Mouse (Mus musculus) lung, adult 18-20 months (tissue): ENCODE measurements around the gene Rtkn.
A peak's percentile ranks its signal among the peaks of the same experiment; 100 is the strongest.

Experiments
- DNase-seq, 2 experiments: peaks; one replicate each; pipeline ENCODE4 v3.0.0; 2022; ENCODE audit warnings: mixed read lengths in 2 of 2

Rtkn gene

GRCm38 (mm10) chr6:83117165-83117438, 18.2 kb upstream of the Rtkn start:
- no peak for DNase-seq

GRCm38 (mm10) chr6:83117616-83118015, 17.6 kb upstream of the Rtkn start:
- no peak for DNase-seq

- DNase-seq, result no peak
Observed at GRCm38 (mm10) chr6:83118369-83118768, 16.9 kb upstream of the Rtkn start.

- DNase-seq, result no peak
Observed at GRCm38 (mm10) chr6:83118825-83119733, 16.2 kb upstream of the Rtkn start.

GRCm38 (mm10) chr6:83119734-83120051, 15.6 kb upstream of the Rtkn start:
- no peak for DNase-seq

- DNase-seq, result peak; percentile 98
Observed at GRCm38 (mm10) chr6:83120930-83121862, 14.1 kb upstream of the Rtkn start, which contains the start of gene Wbp1. Gene Wbp1, minus strand, starts transcription at chr6:83121559.

GRCm38 (mm10) chr6:83121863-83122710, 13.2 kb upstream of the Rtkn start:
- no peak for DNase-seq

GRCm38 (mm10) chr6:83122961-83123360, 12.3 kb upstream of the Rtkn start:
- DNase-seq, result no peak

GRCm38 (mm10) chr6:83124851-83125312, 10.4 kb upstream of the Rtkn start:
- DNase-seq, result peak; percentile 92 to 95

- no peak for DNase-seq
Observed at GRCm38 (mm10) chr6:83125331-83125730, 9.9 kb upstream of the Rtkn start, which contains the start of gene Ino80b. Gene Ino80b, minus strand, starts transcription at chr6:83125431.

GRCm38 (mm10) chr6:83127419-83127818, 7.8 kb upstream of the Rtkn start:
- no peak for DNase-seq

- peak; percentile 55 to 75 for DNase-seq
Observed at GRCm38 (mm10) chr6:83131469-83132034, 3.7 kb upstream of the Rtkn start.

GRCm38 (mm10) chr6:83132176-83132919, 2.9 kb upstream of the Rtkn start:
- DNase-seq, result no peak

GRCm38 (mm10) chr6:83134226-83134625, 1.0 kb upstream of the Rtkn start:
- DNase-seq, result no peak

- peak; percentile 73 to 79 for DNase-seq
Observed at GRCm38 (mm10) chr6:83135571-83136161, 403 bp downstream of the Rtkn start.

- no peak for DNase-seq
Observed at GRCm38 (mm10) chr6:83136291-83136880, 1.1 kb downstream of the Rtkn start.

- peak; percentile 46 to 54 for DNase-seq
Observed at GRCm38 (mm10) chr6:83136881-83137575, 1.8 kb downstream of the Rtkn start.

- DNase-seq, result peak; percentile 87 to 90
Observed at GRCm38 (mm10) chr6:83137576-83137950, 2.3 kb downstream of the Rtkn start.

- no peak for DNase-seq
Observed at GRCm38 (mm10) chr6:83138056-83138455, 2.8 kb downstream of the Rtkn start.

- no peak for DNase-seq
Observed at GRCm38 (mm10) chr6:83140044-83140443, 4.8 kb downstream of the Rtkn start.
